Mouse (Mus musculus) layer of hippocampus, adult 2 months (tissue): Measurements from ENCODE around the gene Mecom. TPM values are rescaled to one million over a fixed set of nuclear protein-coding genes. Genes with fewer than 3 reads are reported as not detected.
A peak's percentile ranks its signal among the peaks of the same experiment; 100 is the strongest.

ENCODE experiments used
- DNase-seq, 2 experiments: peaks; one replicate each; pipeline ENCODE4 v3.0.0; 2022; ENCODE audit warnings: low spot score in 2 of 2
- H3K27ac ChIP-seq: fragments of 200-600 bp; 2 replicates; pipeline ENCODE4 v1.8.1; 2022
- H3K4me3 ChIP-seq: fragments of 200-600 bp; 2 replicates; pipeline ENCODE4 v1.8.1; 2022; ENCODE audit warnings: mild to moderate bottlenecking
- CTCF ChIP-seq: fragments of 200-600 bp; conservative IDR thresholded peaks from 2 replicates; pipeline ENCODE4 v1.8.1; 2022; ENCODE audit warnings: antibody characterized with exemption, mild to moderate bottlenecking, moderate library complexity
- total RNA-seq, 2 experiments: library from RNA; stranded (reverse); gene quantifications; 2 replicates each; pipeline ENCODE4 v1.2.3; 2021

Gene Mecom
- total RNA-seq, 2 experiments from 2014 or later, result 3.3 to 3.5 TPM

DNA sequence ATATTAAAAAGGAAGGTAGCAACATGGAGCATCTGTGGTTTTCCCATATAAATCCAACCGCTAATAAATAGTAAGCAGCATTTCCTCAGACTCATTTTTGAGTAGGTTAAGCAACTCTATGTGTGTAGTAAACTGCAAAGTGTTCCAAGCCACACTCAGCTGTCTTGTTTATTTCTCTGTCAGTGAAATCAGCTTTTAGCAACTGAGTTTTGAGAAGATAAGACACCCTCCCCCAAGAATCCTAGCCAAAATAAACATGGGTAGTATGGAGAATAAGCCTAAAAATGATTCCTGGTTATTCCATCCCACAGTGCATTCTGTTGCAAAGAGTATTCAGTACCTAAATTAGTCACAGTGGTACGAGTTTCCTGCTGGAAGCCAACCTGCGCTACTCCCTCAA is 450.1 kb downstream of the Mecom start:
- DNase-seq, result no peak
- Histone ChIP-seq H3K27ac (no peak overlapping the region), H3K4me3 (no peak overlapping the region)
- TF ChIP-seq CTCF, result no peak

DNA sequence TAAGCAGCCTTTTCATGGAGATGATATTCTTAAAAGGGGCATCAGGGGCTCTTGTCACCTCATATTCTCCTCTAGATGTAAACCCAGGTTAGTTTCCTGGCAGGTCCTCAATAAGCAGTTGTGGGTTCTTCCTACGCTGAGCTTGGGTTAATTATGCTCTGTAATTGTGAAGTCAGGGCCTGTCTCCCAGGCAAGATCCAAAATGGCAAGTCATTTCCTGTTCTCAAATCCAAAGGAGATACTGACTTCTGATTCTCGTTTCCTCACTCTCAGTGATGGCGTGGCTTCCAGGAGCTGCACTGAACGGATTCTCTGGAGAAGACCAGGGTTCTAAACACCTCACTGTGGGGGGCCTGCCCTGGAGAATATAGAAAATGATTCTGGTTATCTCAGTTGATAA is 450.7 kb downstream of the Mecom start:
- no peak for TF ChIP-seq CTCF
- DNase-seq, result no peak
- Histone ChIP-seq H3K27ac (no peak overlapping the region), H3K4me3 (no peak overlapping the region)

DNA sequence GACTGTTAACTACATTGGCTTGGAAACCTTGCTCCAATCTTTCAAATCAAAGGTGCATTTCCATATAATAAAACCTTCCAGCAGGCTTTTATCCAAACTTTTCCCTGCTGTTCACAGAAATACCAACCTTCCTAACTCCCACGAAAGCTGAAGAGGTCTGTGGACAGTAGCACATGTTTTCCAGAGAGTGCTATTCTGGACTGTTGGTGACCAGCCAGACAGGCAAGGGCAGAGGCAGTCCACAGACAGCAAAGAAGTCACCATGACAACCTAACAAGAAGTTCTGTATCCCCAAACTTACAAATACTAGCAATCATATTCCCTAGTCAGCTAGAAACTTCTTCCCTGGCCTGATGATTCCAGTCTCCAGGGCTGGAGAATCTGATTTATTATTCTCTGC is 454.8 kb downstream of the Mecom start:
- Histone ChIP-seq H3K4me3 (no peak overlapping the region), H3K27ac (no peak overlapping the region)
- DNase-seq, result no peak
- no peak for TF ChIP-seq CTCF

DNA sequence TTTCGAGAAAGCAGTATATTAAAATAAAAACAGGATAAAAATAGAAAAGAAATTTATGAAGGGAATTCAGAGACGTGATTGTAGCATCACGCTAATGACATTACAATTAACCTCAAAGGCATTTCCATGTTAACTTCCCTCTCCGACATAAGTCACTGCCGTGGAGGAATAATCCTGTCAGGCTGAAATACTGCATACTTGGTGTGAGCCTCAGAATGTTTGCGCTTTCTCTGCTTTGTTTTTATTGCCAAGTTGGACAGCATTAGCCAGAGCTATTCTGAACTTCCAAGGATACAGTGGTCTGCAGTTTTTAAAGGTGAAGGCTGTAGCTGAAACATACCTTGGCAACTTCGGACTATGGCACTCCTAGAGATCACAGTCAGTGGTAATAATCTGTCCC is 455.3 kb downstream of the Mecom start:
- DNase-seq, result no peak
- no peak for TF ChIP-seq CTCF
- no peak overlapping the region for H3K4me3 ChIP-seq
- H3K27ac ChIP-seq, result no peak overlapping the region

DNA sequence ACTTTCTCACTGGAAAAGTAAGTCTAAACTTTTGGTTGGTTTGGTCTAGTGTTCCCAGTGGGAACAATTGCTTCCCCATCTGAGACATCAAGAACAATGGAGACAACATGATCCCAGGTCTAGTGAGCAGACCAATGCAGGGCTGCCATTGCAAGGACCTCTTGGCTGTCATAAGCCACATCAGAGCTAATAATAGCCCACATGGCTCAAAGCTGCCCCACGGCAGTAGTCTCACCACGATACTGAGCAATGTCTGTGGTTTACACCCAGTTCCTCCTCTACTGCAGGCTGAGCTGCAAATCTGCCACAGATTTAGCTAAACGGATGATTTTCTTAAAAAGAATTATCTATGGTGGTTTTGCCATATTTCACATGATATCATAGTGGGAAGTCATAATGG is 455.9 kb downstream of the Mecom start:
- DNase-seq, result no peak
- Histone ChIP-seq H3K4me3 (no peak overlapping the region), H3K27ac (no peak overlapping the region)
- TF ChIP-seq CTCF, result no peak

DNA sequence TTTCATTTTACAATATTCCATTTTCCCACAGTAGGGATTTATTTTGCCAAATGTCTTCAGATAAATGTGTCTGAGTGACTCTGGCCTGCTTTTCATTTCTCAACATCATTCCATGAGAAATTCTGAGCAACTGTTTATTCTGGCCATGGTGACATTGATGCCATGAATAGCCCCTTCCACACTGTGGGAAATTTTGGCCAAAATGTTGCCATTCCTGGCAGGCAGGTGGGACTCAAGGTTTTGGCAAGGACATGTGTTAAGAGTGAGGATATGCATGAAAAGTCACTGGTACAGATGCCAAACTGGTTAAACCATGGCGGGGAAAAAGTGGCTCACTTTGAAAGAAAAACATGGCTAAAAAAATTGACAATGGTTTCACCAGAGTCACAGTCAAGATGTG is 456.4 kb downstream of the Mecom start:
- no peak for DNase-seq
- Histone ChIP-seq H3K27ac (no peak overlapping the region), H3K4me3 (no peak overlapping the region)
- TF ChIP-seq CTCF, result no peak

DNA sequence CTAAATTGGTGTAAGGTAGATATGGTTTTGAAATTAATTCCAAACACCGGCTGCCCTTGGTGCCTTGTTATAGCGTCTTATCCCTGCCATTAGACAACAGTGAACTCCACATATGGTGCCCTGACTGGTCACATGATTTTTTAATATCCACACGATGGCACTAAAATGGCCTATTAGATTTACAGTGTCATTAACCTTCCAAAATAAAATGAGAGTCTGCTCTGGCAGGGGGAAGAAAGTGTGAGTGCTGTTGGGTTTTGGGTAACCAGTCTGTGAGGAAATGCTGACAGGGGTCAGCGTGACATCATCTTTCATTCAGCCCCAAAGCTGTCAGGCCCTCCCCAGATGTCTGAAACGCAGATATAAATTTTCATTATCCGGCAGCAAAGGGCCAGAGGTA is 461.7 kb downstream of the Mecom start:
- DNase-seq, result no peak
- no peak for TF ChIP-seq CTCF
- no peak overlapping the region for H3K4me3 ChIP-seq
- no peak overlapping the region for H3K27ac ChIP-seq

DNA sequence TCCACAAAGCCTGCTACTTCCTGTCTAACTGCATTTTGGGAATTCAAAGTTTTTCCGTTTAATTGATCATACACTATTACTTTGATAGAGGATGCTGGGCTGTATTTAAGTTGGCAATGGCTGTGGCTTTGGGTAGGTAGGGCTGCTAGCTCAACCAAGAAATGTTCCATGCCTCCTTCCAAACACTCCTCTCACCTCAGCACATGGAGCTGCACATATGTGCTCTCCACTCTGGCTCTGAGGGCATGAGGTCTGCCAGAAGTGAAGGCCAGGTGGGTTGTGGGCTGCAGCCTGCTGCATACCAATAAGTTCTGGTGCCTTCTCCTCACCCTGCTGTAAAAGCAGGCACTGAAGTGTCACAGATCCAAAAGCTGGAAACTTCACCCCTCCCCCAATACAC is 464.0 kb downstream of the Mecom start:
- H3K27ac ChIP-seq, result no peak overlapping the region
- no peak overlapping the region for H3K4me3 ChIP-seq
- no peak for TF ChIP-seq CTCF
- no peak for DNase-seq

DNA sequence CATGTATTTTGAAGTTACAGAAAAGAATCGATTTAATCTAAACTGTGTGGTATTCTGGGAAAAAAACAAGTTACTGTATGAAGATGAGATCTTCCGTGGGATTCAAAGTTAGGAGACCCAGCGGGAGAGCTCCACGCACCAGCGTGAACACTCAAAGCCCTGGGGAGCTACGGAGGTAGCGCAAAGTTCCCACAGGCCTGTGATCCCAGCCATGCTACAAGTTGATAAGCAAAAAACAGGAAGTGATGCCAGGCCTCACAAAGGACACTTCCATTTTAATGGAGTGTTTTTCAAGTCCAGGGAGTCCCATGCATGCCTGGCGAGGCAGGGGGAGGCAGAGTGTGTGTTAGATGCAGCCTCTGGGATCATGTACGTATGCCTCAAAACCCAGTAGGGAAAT is 464.5 kb downstream of the Mecom start:
- H3K27ac ChIP-seq, result no peak overlapping the region
- TF ChIP-seq CTCF, result no peak
- no peak overlapping the region for H3K4me3 ChIP-seq
- no peak for DNase-seq

DNA sequence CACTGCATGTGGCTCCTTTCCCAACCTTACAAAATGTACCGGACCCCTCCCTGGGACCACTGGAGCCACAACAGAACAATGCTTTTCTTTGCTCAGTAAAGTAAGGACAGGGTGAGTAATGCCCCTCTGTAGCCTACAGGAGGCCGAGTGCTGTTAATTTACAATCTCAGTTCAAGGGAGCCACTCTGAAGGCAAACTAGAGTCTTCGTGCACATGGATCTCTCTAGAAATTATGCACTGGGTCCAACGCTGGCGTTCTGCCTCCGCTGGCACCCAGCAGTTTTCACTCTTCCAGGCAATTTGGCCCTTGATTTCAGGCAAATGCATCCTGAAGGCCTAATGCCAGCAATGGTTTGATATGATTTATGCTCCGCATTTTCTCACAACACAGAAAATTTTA is 467.0 kb downstream of the Mecom start:
- Histone ChIP-seq H3K27ac (no peak overlapping the region), H3K4me3 (no peak overlapping the region)
- peak; percentile 41 for TF ChIP-seq CTCF
- DNase-seq, result no peak

DNA sequence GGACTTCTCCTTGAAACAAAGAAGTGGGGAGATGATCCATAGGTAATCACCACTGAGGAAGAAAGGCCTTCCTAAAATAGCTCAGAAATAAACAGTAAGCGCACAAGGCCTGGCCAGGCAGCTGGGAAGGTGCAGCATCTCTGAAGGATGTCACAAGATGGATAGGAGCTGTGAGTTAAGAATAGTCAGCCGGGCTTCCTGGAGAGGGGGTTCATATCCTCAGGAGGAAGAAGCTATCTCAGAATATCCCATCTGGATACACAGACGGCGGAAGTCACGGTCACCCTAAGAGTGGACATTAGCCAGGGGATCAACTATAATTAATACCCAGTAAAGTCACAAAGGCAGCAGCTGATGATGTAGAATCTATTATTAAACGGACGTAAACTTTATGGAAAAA is 471.3 kb downstream of the Mecom start:
- no peak for DNase-seq
- TF ChIP-seq CTCF, result no peak
- H3K27ac ChIP-seq, result no peak overlapping the region
- no peak overlapping the region for H3K4me3 ChIP-seq

DNA sequence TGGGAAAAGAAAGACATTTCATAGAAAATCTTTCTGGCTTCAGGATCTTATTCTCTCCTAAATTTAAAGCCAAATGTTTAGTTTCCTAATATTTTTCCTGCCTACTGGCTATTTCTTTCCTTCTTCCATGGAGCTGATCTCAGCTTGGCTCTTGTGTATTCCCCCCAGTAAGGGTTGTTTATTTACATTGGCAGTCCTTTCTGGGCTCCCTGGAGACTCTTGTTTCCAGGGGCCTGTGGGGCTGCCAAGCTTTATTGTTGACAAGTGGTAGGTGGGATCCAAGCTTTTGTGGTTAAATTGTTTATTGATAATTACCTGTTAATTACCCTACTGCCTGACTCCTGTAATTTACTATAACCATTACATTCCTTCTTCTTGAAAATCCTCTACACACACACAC is 476.5 kb downstream of the Mecom start:
- no peak overlapping the region for H3K27ac ChIP-seq
- no peak for DNase-seq
- TF ChIP-seq CTCF, result no peak
- H3K4me3 ChIP-seq, result no peak overlapping the region

DNA sequence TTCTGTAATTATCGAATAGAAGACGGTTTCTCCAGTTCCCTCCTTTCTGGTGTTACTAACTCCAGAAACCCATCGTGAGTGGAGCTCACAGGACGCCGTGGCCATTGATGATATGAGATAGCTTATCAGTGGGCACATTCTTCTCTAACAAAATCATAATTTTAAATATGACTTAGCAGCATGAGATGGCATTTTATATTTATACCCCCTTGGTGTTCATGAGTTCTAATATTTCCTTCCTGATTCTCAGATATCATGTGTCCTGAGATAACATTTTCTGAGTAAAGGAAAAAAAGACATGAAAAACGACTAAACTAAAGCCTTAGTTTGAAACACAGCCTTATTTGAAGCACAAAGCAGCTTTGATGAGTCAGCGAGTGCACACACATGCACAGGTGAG is 481.3 kb downstream of the Mecom start:
- no peak for TF ChIP-seq CTCF
- Histone ChIP-seq H3K27ac (no peak overlapping the region), H3K4me3 (no peak overlapping the region)
- no peak for DNase-seq

DNA sequence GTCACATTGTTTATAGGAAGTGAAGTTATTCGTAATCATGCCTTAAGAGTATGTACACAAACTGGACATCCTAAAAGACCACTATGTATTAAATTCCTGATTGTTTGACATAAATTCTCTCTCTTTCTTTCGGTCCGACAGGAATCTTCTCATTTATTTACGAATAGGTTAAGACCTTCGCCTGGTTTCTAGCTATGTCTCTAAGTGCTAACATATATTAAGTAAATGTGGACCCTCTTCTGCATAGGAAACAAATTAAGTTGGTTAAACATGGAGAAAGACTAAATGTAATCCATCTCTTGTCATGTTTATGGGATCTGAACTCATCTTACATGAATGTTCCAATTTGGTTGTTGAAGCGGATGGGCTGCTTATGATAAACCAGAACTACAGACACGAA is 487.8 kb downstream of the Mecom start:
- no peak overlapping the region for H3K27ac ChIP-seq
- TF ChIP-seq CTCF, result no peak
- DNase-seq, result no peak
- H3K4me3 ChIP-seq, result no peak overlapping the region

DNA sequence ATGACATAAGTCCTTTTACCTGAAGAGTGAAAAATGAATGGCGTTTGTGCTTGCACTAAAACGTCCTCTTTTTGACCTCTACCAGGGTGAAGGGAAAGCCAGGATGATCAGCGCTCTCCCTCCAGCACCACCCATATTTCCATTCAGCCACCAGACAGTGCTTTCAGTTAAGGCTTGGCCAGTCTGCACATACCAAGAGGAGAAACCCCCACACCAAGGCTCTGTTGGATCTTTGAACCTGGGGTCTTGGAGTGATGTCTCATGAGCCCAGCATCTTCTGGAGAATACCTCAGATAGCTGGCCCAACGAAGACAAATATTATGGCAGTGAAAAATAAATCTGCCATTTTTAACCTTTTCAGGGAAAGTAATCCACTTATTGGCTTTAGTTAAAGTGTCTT is 488.2 kb downstream of the Mecom start:
- H3K4me3 ChIP-seq, result no peak overlapping the region
- TF ChIP-seq CTCF, result no peak
- H3K27ac ChIP-seq, result no peak overlapping the region
- DNase-seq, result no peak
